Mouse (Mus musculus): ENCODE data around the gene Trim46. TPM values are rescaled to one million over a fixed set of nuclear protein-coding genes. Genes with fewer than 3 reads are reported as not detected.
A peak's percentile ranks its signal among the peaks of the same experiment; 100 is the strongest.

Trim46 gene
- total and polyA plus RNA-seq, 3 experiments: 0.76 to 10.1 (median 2.7) TPM

DNA sequence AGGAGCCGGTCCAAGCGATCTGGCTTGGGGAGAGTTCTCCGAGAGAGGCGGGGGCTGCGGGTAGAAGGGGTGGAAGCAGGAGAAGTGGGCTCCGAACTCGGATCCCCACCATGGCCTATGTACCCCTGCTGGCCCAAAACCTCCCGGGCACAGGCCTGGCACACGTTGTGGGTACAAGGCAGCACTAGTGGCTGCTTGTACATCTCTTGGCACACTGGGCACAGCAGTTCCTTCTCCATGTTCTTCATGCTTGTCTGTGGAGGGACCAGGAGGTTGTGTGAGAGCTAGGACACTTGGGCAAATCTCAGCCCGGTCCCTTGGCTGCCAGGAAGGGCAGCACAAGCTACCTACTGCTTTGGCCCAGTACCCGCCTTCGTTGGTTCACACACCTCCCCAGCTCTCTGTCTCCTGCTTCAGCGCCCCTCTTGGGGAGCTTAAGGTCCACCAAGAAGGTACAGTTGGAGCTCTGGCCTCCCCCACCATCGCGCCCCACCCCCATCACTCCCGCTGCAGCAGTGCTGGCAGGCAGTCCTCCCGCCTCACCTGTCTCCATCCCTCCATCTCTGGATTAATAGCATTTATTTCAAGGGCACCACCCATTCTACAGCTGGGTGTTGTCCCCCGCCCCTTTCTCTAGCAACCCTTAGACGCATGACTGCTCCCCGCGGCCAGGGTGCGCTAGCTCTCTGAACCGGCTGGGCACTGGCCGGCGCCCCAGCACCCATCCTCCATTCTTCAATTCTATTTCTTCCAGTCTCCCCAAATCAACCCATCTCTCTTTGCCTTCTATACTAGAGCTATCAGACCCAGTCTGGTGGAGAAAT is 1.7 kb downstream of the Trim46 start:
- Histone ChIP-seq H3K27me3 (ENCODE audit: insufficient read depth, low read length) (peaks cover 29% of the 10 kb centered on the region), H3K4me3 (ENCODE audit: low read depth, low read length) (0 out of 2 replicates have a peak overlapping the region, but pooled peaks have one; percentile 18), H3K4me1 (ENCODE audit: insufficient read depth, low read depth, low read length) (peaks cover 48% of the 10 kb centered on the region), H3K36me3 (replicated peaks) (peaks cover 21% of the 10 kb centered on the region), H3K9me3 (replicated peaks) (no peaks in the 10 kb centered on the region)
- ATAC-seq (ENCODE audit: extremely low read depth, insufficient number of reproducible peaks, low FRiP score, poor library complexity, severe bottlenecking): no peak
- TF ChIP-seq GATA2 (IDR thresholded peaks at IDR 0.05; ENCODE audit: borderline replicate concordance, low read depth, low read length): no peak
- TF ChIP-seq GATA1 (IDR thresholded peaks at IDR 0.05; ENCODE audit: borderline replicate concordance, low read length): no peak
- no peak for TF ChIP-seq TAL1 (conservative IDR thresholded peaks at IDR 0.05; ENCODE audit: low read depth, low read length)
- TF ChIP-seq CTCF (IDR thresholded peaks at IDR 0.05; ENCODE audit: low read depth, low read length): no peak
- no peak for TF ChIP-seq POLR2AphosphoS5 (IDR thresholded peaks at IDR 0.05; ENCODE audit: insufficient replicate concordance, low read depth, low read length)
- no peak for DNase-seq (ENCODE audit: low spot score)

DNA sequence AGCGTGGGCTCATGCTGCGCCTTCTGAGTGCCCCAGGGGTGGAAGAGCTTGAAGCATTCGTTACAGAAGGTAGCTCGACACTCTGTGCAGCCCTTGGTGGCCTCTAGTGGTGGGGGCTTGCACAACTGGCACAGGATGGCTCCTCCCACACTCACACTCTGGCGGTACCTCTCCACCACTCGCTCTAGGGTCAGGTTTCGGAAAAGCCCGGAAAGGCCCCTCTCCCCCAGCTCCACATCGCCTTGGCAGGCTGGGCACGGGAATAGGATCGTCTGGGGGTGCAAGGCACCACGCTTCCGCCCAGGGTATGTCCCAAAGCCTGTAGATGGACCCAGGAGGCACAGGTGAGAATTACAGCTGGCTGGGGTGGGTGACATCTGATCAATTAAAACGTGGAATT is 2.5 kb downstream of the Trim46 start:
- ATAC-seq (ENCODE audit: extremely low read depth, insufficient number of reproducible peaks, low FRiP score, poor library complexity, severe bottlenecking): no peak
- peaks cover 37% of the 10 kb centered on the region for H3K27me3 ChIP-seq (ENCODE audit: insufficient read depth, low read length)
- TF ChIP-seq CTCF (IDR thresholded peaks at IDR 0.05; ENCODE audit: low read depth, low read length) (0 out of 2 replicates have a peak, but pooled peaks have one; percentile 7), TAL1 (conservative IDR thresholded peaks at IDR 0.05; ENCODE audit: low read depth, low read length) (no peak), POLR2AphosphoS5 (IDR thresholded peaks at IDR 0.05; ENCODE audit: insufficient replicate concordance, low read depth, low read length) (no peak), GATA2 (IDR thresholded peaks at IDR 0.05; ENCODE audit: borderline replicate concordance, low read depth, low read length) (no peak)
- no peaks in the 10 kb centered on the region for H3K9me3 ChIP-seq (replicated peaks)
- H3K4me3 ChIP-seq (ENCODE audit: low read depth, low read length): no peak overlapping the region; the same call in 1 of the 2 replicates
- DNase-seq (ENCODE audit: low spot score): no peak
- H3K4me1 ChIP-seq (ENCODE audit: insufficient read depth, low read depth, low read length): peaks cover 51% of the 10 kb centered on the region
- H3K36me3 ChIP-seq (replicated peaks): peaks cover 15% of the 10 kb centered on the region

DNA sequence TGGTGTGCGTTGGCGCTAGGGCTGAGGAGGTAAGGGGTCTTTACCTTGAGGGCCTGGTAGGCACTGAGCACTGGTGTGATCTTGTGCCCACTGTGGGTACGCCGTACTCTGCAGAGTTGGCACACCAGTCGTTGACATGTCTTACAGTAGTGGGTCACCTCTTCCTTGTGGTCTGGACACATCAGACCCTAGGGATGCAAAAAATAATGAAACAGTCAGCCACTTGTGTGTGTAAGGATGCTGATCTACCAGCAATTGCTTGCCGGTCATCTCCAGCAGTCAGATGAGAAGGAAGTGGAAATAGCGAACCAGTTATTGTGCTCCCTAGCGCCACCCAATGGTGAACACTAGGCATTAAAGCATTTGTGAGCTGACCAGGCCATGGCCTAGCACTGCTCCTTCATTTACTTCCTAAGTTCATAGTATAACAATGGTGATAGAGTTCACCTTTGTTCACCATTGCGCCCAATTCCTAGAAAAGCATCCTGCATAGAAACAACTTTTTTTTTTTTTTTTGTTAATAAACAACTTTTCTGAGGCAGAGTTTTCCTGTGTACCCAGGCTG is 3.7 kb downstream of the Trim46 start:
- DNase-seq (ENCODE audit: low spot score): no peak
- H3K27me3 ChIP-seq (ENCODE audit: insufficient read depth, low read length): peaks cover 49% of the 10 kb centered on the region
- ATAC-seq (ENCODE audit: extremely low read depth, insufficient number of reproducible peaks, low FRiP score, poor library complexity, severe bottlenecking): no peak

DNA sequence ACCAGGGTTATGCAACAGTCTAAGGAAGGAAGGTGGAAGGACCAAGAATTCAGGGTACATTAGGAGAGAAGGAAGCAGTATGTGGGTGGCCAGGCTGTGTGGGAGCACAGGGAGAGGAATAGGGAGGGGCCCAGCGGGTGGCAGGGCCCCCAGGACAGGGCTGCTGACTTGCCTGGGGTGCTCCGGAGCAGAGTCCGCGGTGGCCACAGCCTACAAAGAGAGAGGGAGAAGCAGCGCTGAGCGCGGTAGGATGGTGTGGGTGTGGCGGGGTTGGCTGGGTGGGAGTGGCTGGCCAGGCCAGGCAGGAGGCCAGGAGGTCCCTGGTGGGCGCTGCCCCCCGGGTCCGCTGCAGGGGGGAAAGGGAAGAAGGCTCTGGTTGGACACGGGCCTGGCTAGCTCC is 7.6 kb downstream of the Trim46 start:
- Histone ChIP-seq H3K9me3 (replicated peaks) (no peaks in the 10 kb centered on the region), H3K4me1 (ENCODE audit: insufficient read depth, low read depth, low read length) (peaks cover 20% of the 10 kb centered on the region), H3K4me3 (ENCODE audit: low read depth, low read length) (no peak overlapping the region), H3K36me3 (replicated peaks) (no peaks in the 10 kb centered on the region), H3K27me3 (ENCODE audit: insufficient read depth, low read length) (peaks cover 74% of the 10 kb centered on the region)
- TF ChIP-seq TAL1 (conservative IDR thresholded peaks at IDR 0.05; ENCODE audit: low read depth, low read length) (no peak), CTCF (IDR thresholded peaks at IDR 0.05; ENCODE audit: low read depth, low read length) (no peak), GATA2 (IDR thresholded peaks at IDR 0.05; ENCODE audit: borderline replicate concordance, low read depth, low read length) (no peak), POLR2AphosphoS5 (IDR thresholded peaks at IDR 0.05; ENCODE audit: insufficient replicate concordance, low read depth, low read length) (no peak), GATA1 (IDR thresholded peaks at IDR 0.05; ENCODE audit: borderline replicate concordance, low read length) (no peak)
- DNase-seq (ENCODE audit: low spot score) (no peak), ATAC-seq (ENCODE audit: extremely low read depth, insufficient number of reproducible peaks, low FRiP score, poor library complexity, severe bottlenecking) (no peak)

More for the DNA sequence above, 3.7 kb downstream of the Trim46 start:
- Histone ChIP-seq H3K9me3 (replicated peaks) (no peaks in the 10 kb centered on the region), H3K36me3 (replicated peaks) (peaks cover 3% of the 10 kb centered on the region), H3K4me1 (ENCODE audit: insufficient read depth, low read depth, low read length) (peaks cover 49% of the 10 kb centered on the region), H3K4me3 (ENCODE audit: low read depth, low read length) (no peak overlapping the region)
- TF ChIP-seq CTCF (IDR thresholded peaks at IDR 0.05; ENCODE audit: low read depth, low read length): peak; percentile 68
- TF ChIP-seq POLR2AphosphoS5 (IDR thresholded peaks at IDR 0.05; ENCODE audit: insufficient replicate concordance, low read depth, low read length): no peak

DNA sequence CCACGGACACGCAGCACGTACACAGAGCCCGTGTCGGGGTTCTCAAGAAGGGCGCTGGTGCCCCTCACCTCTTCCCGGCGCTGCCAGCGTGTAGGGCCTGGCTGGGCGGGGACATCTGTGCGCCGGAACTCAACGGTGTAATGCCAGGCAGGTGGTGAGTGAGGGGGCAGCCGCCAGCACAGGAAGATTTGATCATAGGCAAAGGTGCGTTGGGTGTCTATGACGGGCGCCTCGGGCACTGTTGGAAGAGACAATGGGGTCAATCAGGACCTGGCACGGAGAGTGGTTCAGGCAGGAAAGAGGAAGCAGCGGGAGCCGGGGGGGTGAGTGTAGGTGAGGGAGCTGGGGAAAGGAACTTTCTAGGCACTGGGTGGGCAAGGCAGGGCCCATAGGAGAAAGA is 8.4 kb downstream of the Trim46 start:
- no peaks in the 10 kb centered on the region for H3K36me3 ChIP-seq (replicated peaks)

DNA sequence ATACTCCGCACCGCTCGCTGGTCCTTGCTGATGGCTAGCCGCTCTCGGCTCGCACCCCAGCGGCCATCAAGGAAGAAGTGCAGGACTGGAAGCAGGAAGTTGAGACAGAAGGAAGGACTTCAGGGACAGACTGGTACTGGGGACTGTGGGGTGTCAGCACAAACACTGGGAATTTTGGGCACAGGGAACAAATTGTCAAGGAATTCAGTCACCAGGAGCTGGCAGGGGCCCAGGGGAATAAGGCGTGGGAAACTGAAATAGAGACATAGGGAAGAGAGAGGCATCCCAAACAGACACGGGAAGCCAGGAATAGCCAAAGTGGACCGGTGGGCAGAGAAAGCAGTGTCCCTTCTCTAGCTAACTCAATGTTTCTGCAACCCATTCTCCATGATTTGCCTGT is 9.6 kb downstream of the Trim46 start:
- H3K9me3 ChIP-seq (replicated peaks): no peaks in the 10 kb centered on the region
- no peak overlapping the region for H3K4me3 ChIP-seq (ENCODE audit: low read depth, low read length)
- DNase-seq (ENCODE audit: low spot score) (no peak), ATAC-seq (ENCODE audit: extremely low read depth, insufficient number of reproducible peaks, low FRiP score, poor library complexity, severe bottlenecking) (no peak)
- H3K4me1 ChIP-seq (ENCODE audit: insufficient read depth, low read depth, low read length): peaks cover 29% of the 10 kb centered on the region
- peaks cover 82% of the 10 kb centered on the region for H3K27me3 ChIP-seq (ENCODE audit: insufficient read depth, low read length)
- no peaks in the 10 kb centered on the region for H3K36me3 ChIP-seq (replicated peaks)
- no peak for TF ChIP-seq TAL1 (conservative IDR thresholded peaks at IDR 0.05; ENCODE audit: low read depth, low read length)
- no peak for TF ChIP-seq POLR2AphosphoS5 (IDR thresholded peaks at IDR 0.05; ENCODE audit: insufficient replicate concordance, low read depth, low read length)
- TF ChIP-seq GATA1 (IDR thresholded peaks at IDR 0.05; ENCODE audit: borderline replicate concordance, low read length): no peak
- no peak for TF ChIP-seq GATA2 (IDR thresholded peaks at IDR 0.05; ENCODE audit: borderline replicate concordance, low read depth, low read length)
- no peak for TF ChIP-seq CTCF (IDR thresholded peaks at IDR 0.05; ENCODE audit: low read depth, low read length)

More for the DNA sequence above, 8.4 kb downstream of the Trim46 start:
- Histone ChIP-seq H3K9me3 (replicated peaks) (no peaks in the 10 kb centered on the region), H3K27me3 (ENCODE audit: insufficient read depth, low read length) (peaks cover 80% of the 10 kb centered on the region), H3K4me1 (ENCODE audit: insufficient read depth, low read depth, low read length) (peaks cover 25% of the 10 kb centered on the region), H3K4me3 (ENCODE audit: low read depth, low read length) (no peak overlapping the region)
- TF ChIP-seq CTCF (IDR thresholded peaks at IDR 0.05; ENCODE audit: low read depth, low read length) (no peak), TAL1 (conservative IDR thresholded peaks at IDR 0.05; ENCODE audit: low read depth, low read length) (no peak), POLR2AphosphoS5 (IDR thresholded peaks at IDR 0.05; ENCODE audit: insufficient replicate concordance, low read depth, low read length) (no peak), GATA2 (IDR thresholded peaks at IDR 0.05; ENCODE audit: borderline replicate concordance, low read depth, low read length) (no peak), GATA1 (IDR thresholded peaks at IDR 0.05; ENCODE audit: borderline replicate concordance, low read length) (no peak)
- no peak for DNase-seq (ENCODE audit: low spot score)
- no peak for ATAC-seq (ENCODE audit: extremely low read depth, insufficient number of reproducible peaks, low FRiP score, poor library complexity, severe bottlenecking)

Measured in G1E (cell line).